Mouse (Mus musculus) forebrain, embryonic 10.5 days (tissue): ENCODE data around the gene Mapkapk3. TPM values are rescaled to one million over a fixed set of nuclear protein-coding genes. Genes with fewer than 3 reads are reported as not detected.

ENCODE experiments used
- DNase-seq: peaks from one replicate; pipeline ENCODE4 v3.0.0-alpha.2; 2017; ENCODE audit warnings: low spot score; ENCODE audit errors: extremely low spot score
- H3K27ac ChIP-seq: fragments of 300-500 bp; sonication (generic); 2 replicates; pipeline ENCODE4 v1.5.1; 2016; ENCODE audit warnings: mild to moderate bottlenecking
- H3K27me3 ChIP-seq: fragments of 300-500 bp; sonication (generic); 2 replicates; pipeline ENCODE4 v1.6.1; 2016; ENCODE audit warnings: mild to moderate bottlenecking; ENCODE audit not compliant: poor library complexity, severe bottlenecking
- H3K36me3 ChIP-seq: fragments of 300-500 bp; sonication (generic); replicated peaks from 2 replicates; pipeline ENCODE4 v1.6.1; 2016; ENCODE audit warnings: mild to moderate bottlenecking, moderate library complexity
- H3K4me1 ChIP-seq: fragments of 300-500 bp; sonication (generic); 2 replicates; pipeline ENCODE4 v1.6.1; 2016
- H3K4me3 ChIP-seq: fragments of 300-500 bp; sonication (generic); 2 replicates; pipeline ENCODE4 v1.5.1; 2016; ENCODE audit warnings: mild to moderate bottlenecking, moderate library complexity
- H3K9me3 ChIP-seq: fragments of 300-500 bp; sonication (generic); 2 replicates; pipeline ENCODE4 v1.6.1; 2016; ENCODE audit warnings: mild to moderate bottlenecking, moderate library complexity
- WGBS: fragments of 180-500 bp; shearing (Covaris S2); methylation state at CpG from one replicate; pipeline ENCODE4 v1.1.7; 2016; 5-methylcytosine and 5-hydroxymethylcytosine counted together
- polyA plus RNA-seq: library from polyadenylated mRNA; unstranded; fragments of >200 nt; fragmentation: Nextera tagmentation; extraction: Ambion mirVana; gene quantifications from 2 replicates; pipeline ENCODE4 v1.2.1, GENCODE M21; 2016

Gene Mapkapk3
- polyA plus RNA-seq, result 5.9 and 6.6 TPM in 2 replicates

GRCm38 (mm10) chr9:107289211-107290076 is at the start of gene Mapkapk3:
TSS of gene Mapkapk3 (minus strand) at chr9:107289877.
- WGBS, result 4% methylated on average over 49 of the region's 49 CpGs
- H3K36me3 ChIP-seq, result no peaks in the 10 kb centered on the region

GRCm38 (mm10) chr9:107338172-107338883 is 48.7 kb upstream of the Mapkapk3 start, which contains the start of gene Hemk1:
TSS of gene Hemk1 (minus strand) at chr9:107338350.
- peak; percentile 86 for DNase-seq
- WGBS, result 5% methylated on average over 30 of the region's 30 CpGs

More at GRCm38 (mm10) chr9:107289211-107290076, at the start of gene Mapkapk3:
- Histone ChIP-seq H3K4me3 (peak within 1 kb of the TSS; percentile 63), H3K27ac (peak within 1 kb of the TSS; percentile 73), H3K27me3 (peaks cover 34% of the 10 kb centered on the region), H3K9me3 (no peaks in the 10 kb centered on the region), H3K4me1 (peaks cover 32% of the 10 kb centered on the region)
- DNase-seq, result peak; percentile 83

DNA sequence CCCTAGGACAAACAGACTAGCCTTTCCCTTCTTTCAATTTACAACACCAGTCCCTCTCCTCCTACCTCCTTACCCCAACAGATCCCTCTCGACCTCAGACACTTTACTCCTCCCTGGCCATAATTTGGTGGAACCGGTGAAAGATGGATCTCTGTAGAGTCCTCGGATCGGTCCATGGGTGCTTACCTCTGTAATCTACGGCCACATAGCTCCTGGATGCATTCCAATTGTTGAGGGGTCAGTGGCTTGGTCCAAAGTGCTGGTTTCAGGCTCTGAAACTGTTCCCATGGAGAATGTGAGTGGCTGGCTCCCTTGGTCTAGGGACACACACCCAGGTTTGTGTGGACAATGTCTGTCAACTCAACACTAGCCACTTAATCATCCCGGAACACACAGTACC is 46.7 kb upstream of the Mapkapk3 start:
- Histone ChIP-seq H3K27me3 (peaks cover 5% of the 10 kb centered on the region), H3K9me3 (no peaks in the 10 kb centered on the region), H3K4me1 (peaks cover 45% of the 10 kb centered on the region), H3K36me3 (peaks cover 13% of the 10 kb centered on the region), H3K4me3 (no peak overlapping the region), H3K27ac (no peak overlapping the region)
- DNase-seq, result no peak
- WGBS, result 92% methylated on average over 6 of the region's 6 CpGs

More at GRCm38 (mm10) chr9:107338172-107338883, 48.7 kb upstream of the Mapkapk3 start, which contains the start of gene Hemk1:
- Histone ChIP-seq H3K27me3 (peaks cover 25% of the 10 kb centered on the region), H3K9me3 (no peaks in the 10 kb centered on the region), H3K4me1 (peaks cover 46% of the 10 kb centered on the region), H3K4me3 (peak within 1 kb of the TSS; percentile 72), H3K36me3 (no peaks in the 10 kb centered on the region), H3K27ac (peak within 1 kb of the TSS; percentile 88)

GRCm38 (mm10) chr9:107335909-107336308 is 46.2 kb upstream of the Mapkapk3 start:
- DNase-seq, result peak; percentile 57
- peaks cover 40% of the 10 kb centered on the region for H3K4me1 ChIP-seq
- 11% methylated on average over 5 of the region's 5 CpGs for WGBS

GRCm38 (mm10) chr9:107335046-107335445 is 45.4 kb upstream of the Mapkapk3 start:
- Histone ChIP-seq H3K27ac (no peak overlapping the region), H3K27me3 (no peaks in the 10 kb centered on the region), H3K4me3 (no peak overlapping the region), H3K4me1 (peaks cover 32% of the 10 kb centered on the region), H3K9me3 (no peaks in the 10 kb centered on the region), H3K36me3 (peaks cover 14% of the 10 kb centered on the region)
- WGBS, result 94% methylated on average over 5 of the region's 5 CpGs
- DNase-seq, result no peak

More at GRCm38 (mm10) chr9:107335909-107336308, 46.2 kb upstream of the Mapkapk3 start:
- Histone ChIP-seq H3K36me3 (peaks cover 14% of the 10 kb centered on the region), H3K27ac (no peak overlapping the region), H3K4me3 (no peak overlapping the region), H3K27me3 (peaks cover under 1% of the 10 kb centered on the region), H3K9me3 (no peaks in the 10 kb centered on the region)

GRCm38 (mm10) chr9:107334356-107334755 is 44.7 kb upstream of the Mapkapk3 start:
- peaks cover 14% of the 10 kb centered on the region for H3K36me3 ChIP-seq
- peaks cover 25% of the 10 kb centered on the region for H3K4me1 ChIP-seq
- H3K4me3 ChIP-seq, result no peak overlapping the region
- 91% methylated on average over 6 of the region's 6 CpGs for WGBS
- H3K27me3 ChIP-seq, result no peaks in the 10 kb centered on the region
- H3K9me3 ChIP-seq, result no peaks in the 10 kb centered on the region
- no peak overlapping the region for H3K27ac ChIP-seq
- no peak for DNase-seq

DNA sequence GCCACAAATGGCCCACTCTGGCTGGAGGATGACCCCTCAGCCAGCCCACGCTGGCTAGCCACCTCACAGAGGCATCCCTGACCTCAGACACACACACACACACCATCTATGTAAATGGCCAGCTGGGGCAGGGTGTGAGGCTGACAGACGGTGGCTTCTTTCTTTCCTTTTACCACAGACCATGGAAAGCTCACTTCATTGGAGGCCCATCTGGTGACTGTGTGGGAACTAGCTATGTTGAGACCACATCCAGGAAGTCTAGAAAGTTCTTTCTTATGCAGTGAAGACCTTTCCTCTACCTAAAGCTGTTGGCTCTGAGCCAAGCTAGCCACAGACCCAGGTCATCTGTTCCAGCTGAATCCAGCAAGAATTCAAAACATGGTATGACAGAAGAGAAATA is 44.0 kb upstream of the Mapkapk3 start:
- Histone ChIP-seq H3K27ac (no peak overlapping the region), H3K9me3 (no peaks in the 10 kb centered on the region), H3K27me3 (no peaks in the 10 kb centered on the region), H3K36me3 (peaks cover 14% of the 10 kb centered on the region), H3K4me3 (no peak overlapping the region), H3K4me1 (peaks cover 18% of the 10 kb centered on the region)
- 87% methylated on average over 2 of the region's 2 CpGs for WGBS
- no peak for DNase-seq

DNA sequence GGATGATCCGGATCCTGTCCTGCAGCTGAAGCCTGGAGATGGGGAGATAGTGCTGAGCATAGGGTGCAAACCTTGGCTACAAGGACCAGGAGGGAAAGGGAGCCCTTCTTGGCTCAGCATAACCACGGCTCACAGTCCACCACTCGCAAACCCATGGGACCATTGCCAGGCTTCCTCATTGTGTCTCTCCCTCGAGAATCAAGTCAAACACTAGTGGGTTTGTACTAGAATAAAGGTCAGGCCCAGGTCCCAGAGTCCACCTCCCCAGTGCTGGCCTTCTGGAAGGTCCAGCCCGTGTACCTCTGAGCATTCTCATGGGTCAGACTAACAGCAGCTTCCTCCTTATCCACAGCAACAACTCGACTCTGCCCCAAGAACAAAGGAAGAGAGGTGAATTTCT is 41.1 kb upstream of the Mapkapk3 start:
- no peak overlapping the region for H3K27ac ChIP-seq
- H3K36me3 ChIP-seq, result peaks cover 23% of the 10 kb centered on the region
- H3K4me1 ChIP-seq, result no peaks in the 10 kb centered on the region
- WGBS, result 81% methylated on average over 6 of the region's 6 CpGs
- H3K27me3 ChIP-seq, result no peaks in the 10 kb centered on the region
- no peaks in the 10 kb centered on the region for H3K9me3 ChIP-seq
- no peak for DNase-seq
- no peak overlapping the region for H3K4me3 ChIP-seq

GRCm38 (mm10) chr9:107327879-107328620 is 38.4 kb upstream of the Mapkapk3 start:
- Histone ChIP-seq H3K4me3 (no peak overlapping the region), H3K27me3 (no peaks in the 10 kb centered on the region), H3K27ac (peak overlapping the region; percentile 7; the same call in 1 of the 2 replicates), H3K36me3 (peaks cover 23% of the 10 kb centered on the region), H3K9me3 (no peaks in the 10 kb centered on the region), H3K4me1 (no peaks in the 10 kb centered on the region; the same call in 1 of the 2 replicates)
- no peak for DNase-seq
- WGBS, result 91% methylated on average over 16 of the region's 16 CpGs

DNA sequence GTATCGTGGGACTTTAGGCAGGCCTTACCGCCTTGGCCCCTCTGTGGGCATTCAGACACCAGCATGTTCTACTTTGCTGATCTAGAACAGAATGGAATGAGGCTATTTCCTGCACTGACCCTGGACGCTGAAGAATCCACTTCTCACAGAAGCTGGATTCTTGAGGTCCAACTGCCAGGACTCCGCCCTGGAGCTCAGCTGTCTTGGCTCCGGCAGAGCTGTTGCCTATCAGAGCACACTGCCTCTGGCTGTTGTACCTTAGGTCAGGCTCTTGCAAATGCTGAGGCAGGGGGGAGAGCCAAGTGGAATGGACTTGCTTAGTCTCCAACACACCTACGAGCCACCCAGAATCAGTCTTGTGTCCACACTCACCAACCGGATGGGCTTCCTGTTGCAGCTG is 36.2 kb upstream of the Mapkapk3 start:
- H3K9me3 ChIP-seq, result no peaks in the 10 kb centered on the region
- no peaks in the 10 kb centered on the region; the same call in 1 of the 2 replicates for H3K4me1 ChIP-seq
- H3K27ac ChIP-seq, result no peak overlapping the region
- no peak overlapping the region for H3K4me3 ChIP-seq
- DNase-seq, result no peak
- H3K36me3 ChIP-seq, result peaks cover 9% of the 10 kb centered on the region
- H3K27me3 ChIP-seq, result no peaks in the 10 kb centered on the region
- WGBS, result 88% methylated on average over 7 of the region's 7 CpGs

- peaks cover 9% of the 10 kb centered on the region for H3K36me3 ChIP-seq
- H3K27me3 ChIP-seq, result no peaks in the 10 kb centered on the region
- no peak for DNase-seq
- no peaks in the 10 kb centered on the region; the same call in 1 of the 2 replicates for H3K4me1 ChIP-seq
- no peak overlapping the region for H3K4me3 ChIP-seq
- WGBS, result 69% methylated on average over 4 of the region's 4 CpGs
- no peaks in the 10 kb centered on the region for H3K9me3 ChIP-seq
- H3K27ac ChIP-seq, result no peak overlapping the region
Measured at GRCm38 (mm10) chr9:107324799-107325561, 35.3 kb upstream of the Mapkapk3 start.
